Mouse (Mus musculus): ENCODE data around the gene Snrpa1. TPM values are rescaled to one million over a fixed set of nuclear protein-coding genes. Genes with fewer than 3 reads are reported as not detected.
"Not testable (repeated sequence)": the region's sequence is repeated elsewhere in the genome, so short reads cannot be mapped to it uniquely, and the experiment has no call there.

The Snrpa1 gene
- total RNA-seq (2021) = 10 to 100 TPM; 32.1 to 36.7 TPM

DNA sequence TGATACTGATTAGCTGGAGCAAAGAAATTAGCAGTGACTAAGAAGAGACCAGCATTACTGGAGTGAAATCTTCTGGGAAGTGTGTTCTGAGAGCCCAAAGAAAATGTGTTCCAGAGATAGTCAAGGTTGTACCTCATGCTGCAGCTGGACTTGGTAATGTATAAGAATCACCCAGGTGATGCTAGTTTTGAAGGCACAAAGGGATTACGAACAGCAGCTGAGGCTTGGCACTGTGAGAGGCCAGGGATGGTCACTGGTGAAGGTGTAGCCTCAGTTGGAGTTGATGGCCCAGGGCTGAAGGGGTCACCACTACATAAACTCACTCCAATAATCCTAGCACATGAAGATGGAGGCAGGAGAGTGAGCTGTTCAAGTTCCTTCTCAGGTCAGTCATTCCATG, at the start of gene Snrpa1:
Gene Snrpa1 (plus strand): TSS at position 301 of the 400 bp plus-strand sequence.
- intact Hi-C loops (cut with DNase I) = no loop called here
- no peak for DNase-seq (ENCODE audit: low spot score in 2 of 2)

DNA sequence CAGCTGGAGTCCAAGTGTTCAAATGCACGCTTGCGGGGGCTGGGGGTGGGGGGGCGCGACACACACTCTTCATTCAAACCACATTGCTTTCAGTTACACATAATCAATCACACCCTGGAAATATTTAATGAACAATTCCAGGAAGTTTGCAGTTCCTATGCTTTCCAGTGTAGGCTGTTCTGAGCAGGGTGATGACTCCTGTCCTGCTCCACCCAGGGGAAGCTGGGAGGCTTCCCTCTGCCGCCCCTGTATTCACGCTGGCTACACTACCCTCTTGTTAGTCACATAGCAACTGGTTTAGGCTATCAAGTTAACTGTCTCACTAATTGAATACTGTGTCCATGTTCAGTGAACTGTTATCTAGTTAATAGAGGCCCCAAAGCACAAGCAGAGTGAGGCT, 48.3 kb upstream of the Snrpa1 start:
- intact Hi-C loops (cut with DNase I) = no loop called here
- DNase-seq (ENCODE audit: low spot score in 2 of 2) = no peak

DNA sequence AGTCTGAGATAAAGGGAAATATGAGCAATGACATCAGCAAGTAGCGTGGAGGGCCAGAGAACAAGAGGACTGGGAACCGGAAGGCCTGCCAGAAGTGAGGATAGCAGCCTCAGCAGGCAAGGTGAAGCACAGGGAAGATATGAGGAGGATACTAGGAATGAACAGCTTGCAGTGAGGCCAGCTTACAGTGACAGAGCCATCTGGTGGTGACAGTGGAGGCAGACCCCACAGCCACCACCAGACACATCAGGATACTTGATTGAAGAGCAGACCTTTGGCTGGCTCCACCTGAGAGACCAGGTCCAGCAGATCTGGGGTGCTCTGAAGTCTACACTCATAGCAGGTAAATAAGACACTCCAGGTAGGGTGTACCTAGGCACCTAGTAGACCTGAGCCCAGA, 31.1 kb upstream of the Snrpa1 start:
- peak in 1 of 2 experiments; percentile 36 for DNase-seq (ENCODE audit: low spot score in 2 of 2)
- intact Hi-C loops (cut with DNase I) = loop anchor here (10.0 kb wide), 1 partner anchor 163 kb away; the partner anchor contains the start of gene Pcsk6

DNA sequence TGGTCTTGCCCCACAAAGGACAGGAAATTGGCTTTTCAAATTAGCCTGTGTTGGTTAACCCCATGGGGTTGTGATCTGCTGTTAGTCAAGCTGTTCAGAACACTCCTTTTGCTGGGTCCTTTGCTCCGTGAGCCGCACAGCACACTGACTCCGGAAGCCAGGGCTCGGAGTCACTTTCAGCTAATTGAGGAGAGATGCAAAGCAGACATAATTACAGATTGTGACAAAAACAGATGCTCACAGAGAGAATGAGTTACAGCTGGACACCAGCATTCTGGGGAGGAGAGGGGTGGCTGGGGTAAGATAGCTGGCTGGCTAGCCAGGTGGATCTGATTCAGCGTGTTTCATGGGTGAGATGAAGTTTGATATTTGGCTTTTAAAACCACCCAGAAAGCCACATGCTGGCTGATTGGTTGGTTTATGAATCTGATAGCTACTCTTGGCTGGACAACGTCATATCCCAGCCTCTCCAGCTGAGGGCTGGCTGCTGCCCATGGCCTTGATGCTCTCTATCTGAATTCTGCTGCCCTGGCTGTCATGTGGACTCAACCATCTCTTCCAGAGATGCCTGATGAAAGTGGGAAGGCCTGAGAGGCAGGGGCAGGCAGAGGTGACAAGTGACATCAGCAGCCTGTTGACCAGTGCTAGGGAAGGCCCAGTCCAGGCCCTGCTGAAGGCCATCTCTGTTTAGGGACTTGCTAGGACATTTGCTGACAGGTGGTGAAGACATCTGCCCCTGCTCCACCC, 29.9 kb upstream of the Snrpa1 start:
- DNase-seq (ENCODE audit: low spot score in 2 of 2) = no peak
- intact Hi-C loops (cut with DNase I) = loop anchor here (10.0 kb wide), 1 partner anchor 164 kb away; the partner anchor contains the start of gene Pcsk6

DNA sequence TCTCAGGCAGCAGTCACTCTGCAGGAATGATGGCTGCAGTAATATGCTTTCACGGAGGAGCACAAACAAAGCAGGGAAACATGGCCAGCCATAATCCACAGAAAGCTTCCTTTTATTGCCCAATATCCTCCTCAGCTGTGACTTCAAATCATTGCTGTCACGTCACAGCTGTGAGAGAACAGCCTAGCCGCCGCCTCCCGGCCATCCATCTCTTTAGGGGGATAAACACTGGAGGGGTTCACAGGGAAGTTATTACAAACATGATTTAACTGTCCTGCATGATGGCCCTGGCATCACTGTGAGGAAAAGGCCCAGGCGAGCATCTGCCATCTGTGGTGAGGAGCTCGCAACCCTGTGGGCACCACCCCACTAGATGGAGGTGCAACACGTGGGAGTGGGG, 22.0 kb upstream of the Snrpa1 start:
- no peak for DNase-seq (ENCODE audit: low spot score in 2 of 2)
- intact Hi-C loops (cut with DNase I) = loop anchor here (5.0 kb wide), 1 partner anchor 300 kb away; no protein-coding TSS in a partner anchor

DNA sequence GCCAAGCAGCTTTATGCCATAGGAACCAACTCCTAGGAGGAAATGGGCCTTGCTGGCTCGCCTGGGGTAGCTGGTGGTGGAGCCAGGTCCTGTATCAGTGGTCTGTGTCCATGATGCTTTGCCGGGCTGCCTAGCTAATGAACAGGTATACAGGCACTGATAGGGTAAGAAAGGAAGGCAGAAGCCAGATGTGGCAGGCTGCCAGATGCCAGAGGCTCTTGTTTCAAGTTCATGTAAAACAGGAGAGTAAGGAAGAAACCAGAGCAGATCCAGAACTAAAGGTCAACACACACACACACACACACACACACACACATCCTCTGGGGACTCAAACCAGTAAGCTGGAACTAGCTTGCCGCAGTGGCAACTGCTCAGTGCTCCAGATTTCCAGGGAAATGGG, 20.5 kb upstream of the Snrpa1 start:
- no peak for DNase-seq (ENCODE audit: low spot score in 2 of 2)
- intact Hi-C loops (cut with DNase I) = loop anchor here (5.0 kb wide), 1 partner anchor 301 kb away; no protein-coding TSS in a partner anchor

DNA sequence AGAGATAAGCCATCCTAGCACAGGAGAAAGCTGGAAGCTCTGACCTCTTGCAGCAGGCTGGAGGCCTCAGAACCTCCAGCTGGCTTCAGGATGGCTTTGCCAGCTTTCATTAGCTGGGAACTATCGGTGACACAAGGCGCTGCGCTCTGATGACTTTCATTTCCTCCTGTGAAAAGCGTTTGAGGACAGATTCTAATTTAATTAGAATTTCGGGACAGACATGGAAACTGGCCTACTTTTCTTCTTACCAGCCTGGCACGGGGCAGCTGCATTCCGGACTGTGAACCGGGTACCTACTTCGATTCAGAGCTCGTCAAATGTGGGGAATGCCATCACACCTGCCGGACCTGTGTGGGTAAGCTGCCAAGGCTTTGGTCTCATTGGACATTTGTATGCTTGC, 20.1 kb upstream of the Snrpa1 start:
- intact Hi-C loops (cut with DNase I) = loop anchor here (5.0 kb wide), 1 partner anchor 301 kb away; no protein-coding TSS in a partner anchor
- no peak for DNase-seq (ENCODE audit: low spot score in 2 of 2)

DNA sequence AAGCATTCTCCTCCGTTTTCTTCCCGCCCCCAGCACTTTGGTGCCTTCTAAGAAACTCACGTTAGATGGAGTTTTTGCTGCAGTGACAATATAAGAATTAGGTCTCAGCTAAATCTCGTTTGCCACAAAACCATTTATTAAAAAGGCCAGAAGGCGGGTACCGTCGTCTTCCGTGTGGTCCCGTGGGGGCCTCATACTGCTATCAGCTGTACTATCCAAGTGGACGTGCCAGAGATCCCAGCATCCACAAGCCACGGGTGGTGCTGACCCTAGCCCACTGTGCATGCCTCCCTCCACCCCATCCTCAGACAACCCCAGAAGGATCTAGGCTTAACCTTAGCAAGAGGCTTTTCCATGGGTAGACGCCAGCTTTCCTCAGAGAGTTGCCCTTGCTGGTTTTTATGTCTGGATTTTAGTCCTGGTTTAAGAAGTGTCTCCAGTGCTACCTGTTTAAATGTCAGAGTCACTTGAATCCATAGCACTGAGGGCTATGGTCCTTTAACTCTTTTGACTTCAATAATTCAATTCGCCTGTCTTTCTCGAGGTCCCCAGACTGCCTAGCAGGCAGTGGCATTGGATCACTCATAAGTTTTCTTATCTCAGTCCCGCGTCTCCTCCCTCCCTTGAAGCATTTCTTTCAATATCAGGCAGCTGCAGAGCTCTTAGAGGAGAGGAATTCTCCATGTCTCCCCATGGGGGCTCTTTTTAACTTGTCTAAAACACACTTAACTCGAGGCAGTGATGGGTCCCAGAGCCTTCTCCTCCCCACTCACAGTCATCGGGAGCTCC, 18.6 kb upstream of the Snrpa1 start:
- intact Hi-C loops (cut with DNase I) = no loop called here

DNA sequence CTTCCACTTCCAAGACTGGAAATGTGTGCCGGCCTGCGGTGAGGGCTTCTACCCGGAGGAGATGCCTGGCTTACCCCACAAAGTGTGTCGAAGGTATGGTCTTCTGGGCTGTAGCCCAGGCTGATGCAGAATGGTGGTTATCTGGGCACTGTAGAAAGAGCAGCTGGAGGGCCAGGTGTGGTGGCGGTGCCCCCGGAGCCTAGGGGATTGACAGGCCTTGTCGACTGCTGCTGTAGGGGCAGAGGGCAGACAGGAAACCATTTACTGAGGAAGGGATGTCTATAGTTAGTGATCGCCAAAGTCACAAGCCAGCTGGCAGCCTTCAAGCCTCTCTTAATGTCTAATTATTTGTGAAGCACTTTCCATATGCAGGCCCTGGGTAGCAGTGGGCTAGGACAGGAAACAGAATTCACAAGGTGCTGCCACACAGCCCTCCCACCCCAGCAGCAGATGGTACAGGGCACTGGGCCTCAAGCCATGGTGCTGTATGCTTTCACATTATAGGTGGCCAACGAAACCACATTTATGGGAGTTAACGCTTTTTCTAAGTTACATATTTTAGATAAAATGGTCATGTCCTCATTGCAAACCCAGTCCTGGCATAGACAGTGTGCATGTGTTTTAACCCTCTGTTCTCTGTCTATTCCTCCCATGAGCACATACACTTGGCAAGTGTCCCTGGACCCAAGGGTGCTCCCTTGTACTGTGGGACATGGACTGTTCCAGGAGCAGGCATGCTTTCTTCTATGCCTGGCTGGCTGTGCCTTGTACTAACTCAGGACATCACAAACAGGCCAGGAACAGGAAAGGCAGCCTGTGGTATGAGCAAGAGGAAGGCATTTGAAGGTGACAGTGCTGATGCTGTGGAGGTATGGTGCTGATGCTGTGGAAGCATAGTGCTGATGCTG, 15.0 kb upstream of the Snrpa1 start, which contains the start of gene Gm45213:
Gene Gm45213 (plus strand): TSS at position 51 of the 908 bp plus-strand sequence.
- DNase-seq (ENCODE audit: low spot score in 2 of 2) = no peak
- intact Hi-C loops (cut with DNase I) = no loop called here

More for the DNA sequence above, 18.6 kb upstream of the Snrpa1 start:
- DNase-seq (ENCODE audit: low spot score in 2 of 2) = no peak

DNA sequence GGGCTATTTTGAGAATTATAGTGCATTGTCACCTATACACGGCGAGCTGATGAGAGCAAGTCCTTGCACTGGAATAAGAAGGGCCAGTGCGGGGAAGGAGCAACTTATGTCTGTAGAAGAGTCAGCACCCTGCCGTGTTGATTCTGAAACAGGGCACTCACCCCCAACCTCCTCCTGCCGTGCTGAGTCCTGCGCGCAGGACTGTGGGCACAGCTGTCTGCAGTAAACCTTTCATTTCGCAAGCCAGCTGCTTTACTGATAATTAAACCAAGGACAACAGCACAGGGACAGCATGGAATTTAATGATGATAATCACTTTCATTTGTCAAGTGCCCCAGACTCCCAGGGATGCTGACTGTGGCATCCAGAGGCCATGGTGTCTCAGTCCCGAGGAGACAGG, 14.2 kb upstream of the Snrpa1 start:
- no peak for DNase-seq (ENCODE audit: low spot score in 2 of 2)
- intact Hi-C loops (cut with DNase I) = no loop called here

DNA sequence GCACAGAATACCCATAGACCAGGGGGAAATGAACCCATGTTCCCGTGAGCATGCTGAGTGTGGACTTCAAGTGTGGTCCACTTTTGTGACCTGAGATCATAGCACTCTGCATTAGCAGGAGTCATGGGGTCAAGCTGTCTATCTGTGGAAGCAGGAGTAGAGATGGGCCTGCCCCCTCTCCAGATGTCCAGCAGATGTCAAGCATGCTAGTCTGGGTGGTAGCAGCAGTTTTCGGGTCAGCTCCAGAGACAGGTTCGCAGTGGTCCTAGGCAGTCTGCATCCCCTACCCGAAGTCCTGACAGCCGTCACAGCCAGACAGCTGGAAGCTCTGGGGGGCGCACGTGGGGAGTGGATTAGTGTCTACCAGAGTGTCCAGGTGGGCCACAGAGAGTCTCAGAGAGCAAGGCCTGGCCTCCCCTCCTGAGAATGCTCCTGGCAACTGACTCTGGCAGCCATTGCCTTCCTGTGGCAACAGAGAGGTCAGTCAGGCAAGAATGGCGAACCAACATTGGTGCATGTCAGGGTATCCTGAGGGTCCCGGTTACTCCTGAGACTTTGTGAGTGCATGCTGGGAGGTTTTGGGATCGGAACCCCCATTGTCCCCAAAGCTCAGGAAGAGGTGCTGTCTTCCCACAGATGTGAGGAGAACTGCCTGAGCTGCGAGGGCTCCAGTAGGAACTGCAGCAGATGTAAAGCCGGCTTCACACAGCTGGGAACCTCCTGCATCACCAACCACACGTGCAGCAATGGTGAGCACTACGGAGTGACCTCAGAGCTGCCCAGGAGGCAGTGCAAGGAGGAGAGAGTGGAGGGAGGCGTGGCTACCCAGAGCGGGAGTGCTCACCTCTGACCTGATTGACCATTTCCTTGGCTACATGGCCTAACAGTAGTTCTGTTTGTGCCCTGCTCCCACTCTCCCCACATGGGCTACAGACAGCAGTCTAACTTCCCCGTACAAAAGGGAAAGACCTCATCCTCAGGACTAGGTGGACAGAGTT, 11.6 kb upstream of the Snrpa1 start:
- intact Hi-C loops (cut with DNase I) = no loop called here

DNA sequence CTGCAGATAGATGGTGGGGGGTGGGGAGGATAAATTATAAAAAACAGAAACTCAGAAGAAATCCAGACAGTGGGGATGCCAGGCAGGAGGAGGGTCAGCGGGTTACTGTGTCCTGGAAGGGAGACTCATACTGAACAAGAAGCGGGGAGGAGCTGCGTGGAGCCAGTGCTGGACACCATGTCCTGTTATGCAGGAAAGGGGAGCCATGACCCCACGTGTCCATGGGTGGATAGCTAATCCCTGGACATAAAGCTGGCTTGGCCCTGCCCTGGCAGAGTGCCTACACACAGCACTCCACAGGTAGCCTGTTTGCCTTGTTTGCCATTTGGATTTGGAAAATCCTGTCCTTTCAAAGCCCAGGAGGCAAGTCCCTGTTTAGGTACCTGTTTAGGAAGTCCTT, 10.8 kb upstream of the Snrpa1 start:
- intact Hi-C loops (cut with DNase I) = no loop called here
- no peak for DNase-seq (ENCODE audit: low spot score in 2 of 2)

More for the DNA sequence above, 11.6 kb upstream of the Snrpa1 start:
- DNase-seq (ENCODE audit: low spot score in 2 of 2) = no peak

DNA sequence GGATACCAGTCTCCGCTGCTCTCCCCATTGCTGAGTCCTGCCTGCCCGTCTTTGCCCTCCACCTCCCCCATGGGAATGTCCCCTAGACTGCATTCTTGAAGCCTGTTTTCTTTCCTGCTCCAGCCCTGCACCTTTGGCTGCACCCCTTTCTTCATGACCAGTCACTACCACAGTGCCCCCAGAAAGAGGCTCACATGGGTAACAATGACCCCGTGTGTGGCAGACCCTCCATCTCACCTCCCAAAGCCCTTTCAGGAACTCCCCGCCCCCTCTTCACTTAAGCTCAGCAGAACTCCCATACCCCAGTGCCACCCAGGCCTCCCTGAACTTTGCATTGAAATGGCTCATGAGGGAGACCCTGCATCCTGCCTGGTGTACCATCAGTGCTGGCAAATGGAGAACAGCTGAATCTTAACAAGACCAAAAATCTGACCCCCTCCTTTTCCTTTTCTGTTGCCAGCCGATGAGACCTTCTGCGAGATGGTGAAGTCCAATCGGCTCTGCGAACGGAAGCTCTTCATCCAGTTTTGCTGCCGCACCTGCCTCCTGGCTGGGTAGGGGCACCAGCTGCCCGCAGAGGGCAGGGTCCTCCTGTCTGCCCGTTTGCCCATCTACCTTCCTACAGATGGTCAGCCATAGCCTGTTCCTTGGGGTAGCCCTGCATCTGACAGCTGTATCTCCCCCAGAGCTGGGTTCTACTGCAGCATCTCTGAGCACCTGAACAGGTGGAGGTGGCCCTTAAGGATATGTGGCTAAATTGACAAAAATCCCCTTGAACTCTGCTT, 10.2 kb upstream of the Snrpa1 start:
- DNase-seq (ENCODE audit: low spot score in 2 of 2) = no peak
- intact Hi-C loops (cut with DNase I) = no loop called here

DNA sequence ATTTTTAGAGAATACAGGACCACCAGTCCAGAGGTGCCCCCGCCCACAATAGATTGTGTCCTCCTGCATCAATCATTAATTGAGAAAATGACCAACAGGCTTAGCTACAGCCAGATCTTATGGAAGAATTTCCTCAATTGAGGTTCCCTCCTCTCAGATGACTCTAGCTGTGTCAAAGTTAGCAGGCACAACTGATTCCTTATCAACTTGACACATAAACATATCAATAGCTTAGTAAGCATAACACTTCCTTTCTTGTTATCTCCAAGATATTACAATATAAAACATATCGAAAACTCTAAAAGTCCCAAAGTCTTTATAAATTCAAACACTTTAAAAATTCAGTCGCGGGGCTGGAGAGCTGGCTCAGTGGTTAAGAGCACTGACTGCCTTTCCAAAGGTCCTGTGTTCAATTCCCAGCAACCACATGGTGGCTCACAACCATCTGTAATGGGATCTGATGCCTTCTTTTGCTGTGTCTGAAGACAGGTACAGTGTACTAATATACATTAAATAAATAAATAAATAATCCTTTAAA, 4.8 kb upstream of the Snrpa1 start:
- intact Hi-C loops (cut with DNase I) = loop anchor here (5.0 kb wide), 1 partner anchor 322 kb away; no protein-coding TSS in a partner anchor
- no peak for DNase-seq (ENCODE audit: low spot score in 2 of 2)

DNA sequence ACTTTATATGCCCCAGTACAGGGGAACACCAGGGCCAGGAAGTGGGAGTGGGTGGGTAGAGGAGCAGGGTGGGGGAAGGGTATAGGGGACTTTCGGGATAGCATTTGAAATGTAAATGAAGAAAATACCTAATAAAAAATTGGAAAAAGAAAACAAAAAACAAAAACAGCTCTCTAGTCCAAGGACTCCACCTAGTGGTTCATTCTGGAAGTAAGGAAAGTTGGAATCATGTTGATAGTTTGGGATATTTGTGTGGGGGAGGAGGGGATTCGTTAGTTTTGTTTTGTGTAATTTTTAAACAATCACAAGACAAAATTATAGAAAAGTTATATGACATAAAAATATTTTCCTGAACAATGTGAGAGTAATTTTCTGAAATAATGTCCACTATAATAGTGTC, 3.4 kb upstream of the Snrpa1 start:
- intact Hi-C loops (cut with DNase I) = loop anchor here (1.0 kb wide), 1 partner anchor 351 kb away; no protein-coding TSS in a partner anchor
- DNase-seq (ENCODE audit: low spot score in 2 of 2) = not testable (repeated sequence)

DNA sequence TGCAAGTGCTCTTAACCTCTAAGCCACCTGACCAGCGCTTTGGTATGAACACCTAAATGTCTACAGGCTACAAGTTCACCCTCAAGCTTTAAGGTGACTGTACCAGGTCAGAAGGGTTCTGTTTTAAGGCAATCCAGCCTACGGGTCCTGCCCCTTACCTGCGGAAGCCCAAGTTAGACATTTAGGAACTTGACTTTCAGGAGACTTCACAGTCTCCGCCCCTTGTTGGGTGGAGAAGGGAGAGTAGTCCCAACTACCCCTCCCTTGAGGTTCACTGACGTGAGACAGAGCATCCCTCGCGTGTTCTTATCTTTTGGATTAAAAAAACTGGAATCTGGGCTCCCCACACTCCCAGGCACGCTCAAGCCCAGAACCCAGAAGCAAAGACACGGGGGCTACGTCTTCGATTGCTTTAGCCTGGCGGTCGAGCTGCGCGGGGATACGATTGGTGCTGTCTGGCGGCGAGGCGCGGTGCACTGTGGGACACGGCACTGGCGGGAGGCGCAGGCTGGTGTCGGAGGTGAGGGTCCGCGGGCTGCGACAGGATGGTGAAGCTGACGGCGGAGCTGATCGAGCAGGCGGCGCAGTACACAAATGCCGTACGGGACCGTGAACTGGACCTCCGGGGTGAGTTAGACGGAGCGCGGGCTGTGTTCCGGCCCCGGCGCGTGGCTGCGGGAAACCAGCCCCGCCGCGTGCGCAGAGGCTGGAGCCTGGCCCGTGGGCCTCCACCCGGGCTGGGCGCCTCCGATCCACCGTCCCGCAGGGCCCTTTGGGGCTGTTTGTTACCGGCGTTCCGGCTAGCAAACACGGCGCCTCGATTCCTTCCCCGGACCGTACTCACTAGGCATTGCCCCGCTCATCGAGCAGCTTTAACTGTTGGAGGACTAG, 1.5 kb downstream of the Snrpa1 start:
- DNase-seq (ENCODE audit: low spot score in 2 of 2) = peak; percentile 90 to 93
- intact Hi-C loops (cut with DNase I) = no loop called here

Data from left cerebral cortex, postnatal 36 days (tissue).